Mouse (Mus musculus): ENCODE measurements around the gene Ccdc141. TPM values are rescaled to one million over a fixed set of nuclear protein-coding genes. Genes with fewer than 3 reads are reported as not detected.

The Ccdc141 gene
- total and polyA plus RNA-seq, 2 experiments from 2014 or later: 7.3 to 18.6 TPM

DNA sequence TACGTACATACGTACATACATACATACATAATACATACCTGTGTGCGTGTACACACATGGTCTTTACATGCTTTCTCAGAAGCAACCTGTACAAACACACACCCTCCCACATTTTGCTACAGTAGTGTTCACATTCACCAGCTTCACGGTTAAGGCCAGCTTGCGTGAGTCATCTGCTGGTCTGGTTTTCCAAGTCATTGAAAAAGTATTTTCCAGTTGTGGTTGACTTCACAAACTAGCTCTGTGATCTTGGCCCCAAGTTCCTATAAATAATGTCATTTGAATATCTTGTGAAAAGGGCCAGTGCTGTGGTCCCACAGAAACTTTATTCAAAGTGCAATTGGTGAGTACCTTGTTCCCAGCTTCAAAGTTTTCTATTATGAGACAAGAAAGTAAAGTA is 67.9 kb downstream of the Ccdc141 start:
- H3K4me2 ChIP-seq (ENCODE audit: low read depth): no peak overlapping the region
- 84% methylated on average over 5 of the region's 5 CpGs for WGBS
- no peaks in the 10 kb centered on the region for H3K27me3 ChIP-seq (ENCODE audit: insufficient read depth, low read length)
- H3K36me3 ChIP-seq (ENCODE audit: insufficient read depth): no peaks in the 10 kb centered on the region
- TF ChIP-seq CTCF (IDR thresholded peaks at IDR 0.05; ENCODE audit: low read depth): no peak
- DNase-seq (no peak), ATAC-seq (no peak)
- H3K9me3 ChIP-seq (ENCODE audit: low read length): no peaks in the 10 kb centered on the region
- H3K27ac ChIP-seq (ENCODE audit: low read depth, low read length): no peak overlapping the region
- no peak overlapping the region for H3K9ac ChIP-seq
- no peak overlapping the region for H3K4me3 ChIP-seq (ENCODE audit: low read depth, low read length)
- H3K4me1 ChIP-seq (ENCODE audit: insufficient read depth): no peaks in the 10 kb centered on the region

DNA sequence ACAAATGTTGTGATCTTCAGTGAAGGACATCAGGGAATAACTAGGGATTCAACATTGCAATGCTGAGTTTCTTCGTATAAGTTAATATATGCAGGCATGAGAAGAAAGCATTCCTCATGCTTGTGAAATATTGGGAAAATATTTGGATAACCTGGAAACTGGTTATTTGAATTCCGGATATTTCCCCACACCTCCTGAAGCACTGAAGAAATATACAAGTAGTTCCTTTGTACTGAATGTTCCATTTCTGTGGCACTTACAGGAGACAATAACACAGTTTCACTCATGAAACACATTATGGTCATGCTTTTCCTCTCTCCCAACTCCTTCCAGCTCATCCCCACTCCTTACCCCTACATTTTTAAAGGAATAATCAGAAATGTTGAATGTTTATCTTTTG is 70.6 kb downstream of the Ccdc141 start:
- H3K4me3 ChIP-seq (ENCODE audit: low read depth, low read length): no peak overlapping the region
- no peaks in the 10 kb centered on the region for H3K36me3 ChIP-seq (ENCODE audit: insufficient read depth)
- no peak overlapping the region for H3K4me2 ChIP-seq (ENCODE audit: low read depth)
- no peak for TF ChIP-seq CTCF (IDR thresholded peaks at IDR 0.05; ENCODE audit: low read depth)
- H3K9ac ChIP-seq: no peak overlapping the region
- no peaks in the 10 kb centered on the region for H3K4me1 ChIP-seq (ENCODE audit: insufficient read depth)
- no peak for ATAC-seq
- no peaks in the 10 kb centered on the region for H3K9me3 ChIP-seq (ENCODE audit: low read length)
- WGBS: 91% methylated on average over 2 of the region's 2 CpGs
- no peak overlapping the region for H3K27ac ChIP-seq (ENCODE audit: low read depth, low read length)
- DNase-seq: no peak
- no peaks in the 10 kb centered on the region for H3K27me3 ChIP-seq (ENCODE audit: insufficient read depth, low read length)

DNA sequence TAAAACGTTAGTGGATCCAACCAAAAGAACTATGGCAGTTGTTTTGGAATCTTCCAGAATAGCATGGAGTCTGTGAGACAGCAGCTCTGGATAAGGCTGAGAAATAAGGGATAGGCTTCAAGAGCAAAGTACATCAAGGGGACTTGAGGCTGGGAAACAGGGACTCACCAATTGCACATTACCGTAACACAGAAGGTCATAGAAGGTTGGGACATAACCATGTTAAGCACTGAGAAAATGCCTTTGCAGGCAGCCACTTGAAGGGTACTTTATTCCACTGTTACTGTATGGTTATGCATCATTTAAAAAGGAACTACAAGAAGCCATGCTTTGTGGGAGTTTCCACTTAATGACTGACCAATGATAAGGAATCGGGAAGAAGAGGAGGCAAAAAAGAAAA is 71.7 kb downstream of the Ccdc141 start:
- TF ChIP-seq CTCF (IDR thresholded peaks at IDR 0.05; ENCODE audit: low read depth): no peak
- Histone ChIP-seq H3K36me3 (ENCODE audit: insufficient read depth) (no peaks in the 10 kb centered on the region), H3K4me3 (ENCODE audit: low read depth, low read length) (no peak overlapping the region), H3K9me3 (ENCODE audit: low read length) (no peaks in the 10 kb centered on the region), H3K9ac (no peak overlapping the region), H3K4me2 (ENCODE audit: low read depth) (no peak overlapping the region), H3K27ac (ENCODE audit: low read depth, low read length) (no peak overlapping the region), H3K27me3 (ENCODE audit: insufficient read depth, low read length) (no peaks in the 10 kb centered on the region), H3K4me1 (ENCODE audit: insufficient read depth) (no peaks in the 10 kb centered on the region)
- no peak for ATAC-seq
- DNase-seq: no peak
- WGBS: 88% methylated on average over 3 of the region's 3 CpGs

DNA sequence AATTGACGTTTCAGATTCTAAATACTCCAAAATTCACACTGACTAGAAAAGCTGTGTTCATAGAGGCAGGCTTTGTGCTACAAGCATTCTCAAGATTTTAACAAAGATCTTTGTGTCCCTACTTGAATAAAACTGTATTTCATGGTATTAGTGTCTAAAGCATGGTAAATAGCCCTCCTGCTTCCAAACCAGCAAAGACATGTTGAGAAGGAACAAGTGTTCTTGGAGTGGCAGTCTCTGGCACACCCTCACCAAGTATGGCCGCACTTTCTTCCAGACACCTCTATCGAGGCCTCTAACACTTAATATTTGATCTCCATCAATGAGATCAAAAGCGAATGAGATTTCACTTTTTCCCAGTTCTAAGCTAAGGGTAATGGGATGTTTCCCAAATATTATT is 78.7 kb downstream of the Ccdc141 start:
- WGBS: 76% methylated on average over 4 of the region's 4 CpGs
- H3K4me1 ChIP-seq (ENCODE audit: insufficient read depth): no peaks in the 10 kb centered on the region
- no peak overlapping the region for H3K4me3 ChIP-seq (ENCODE audit: low read depth, low read length)
- H3K27me3 ChIP-seq (ENCODE audit: insufficient read depth, low read length): no peaks in the 10 kb centered on the region
- no peaks in the 10 kb centered on the region for H3K36me3 ChIP-seq (ENCODE audit: insufficient read depth)
- DNase-seq (no peak), ATAC-seq (no peak)
- no peak overlapping the region for H3K4me2 ChIP-seq (ENCODE audit: low read depth)
- TF ChIP-seq CTCF (IDR thresholded peaks at IDR 0.05; ENCODE audit: low read depth): no peak
- H3K9me3 ChIP-seq (ENCODE audit: low read length): no peaks in the 10 kb centered on the region
- H3K27ac ChIP-seq (ENCODE audit: low read depth, low read length): no peak overlapping the region
- H3K9ac ChIP-seq: no peak overlapping the region

DNA sequence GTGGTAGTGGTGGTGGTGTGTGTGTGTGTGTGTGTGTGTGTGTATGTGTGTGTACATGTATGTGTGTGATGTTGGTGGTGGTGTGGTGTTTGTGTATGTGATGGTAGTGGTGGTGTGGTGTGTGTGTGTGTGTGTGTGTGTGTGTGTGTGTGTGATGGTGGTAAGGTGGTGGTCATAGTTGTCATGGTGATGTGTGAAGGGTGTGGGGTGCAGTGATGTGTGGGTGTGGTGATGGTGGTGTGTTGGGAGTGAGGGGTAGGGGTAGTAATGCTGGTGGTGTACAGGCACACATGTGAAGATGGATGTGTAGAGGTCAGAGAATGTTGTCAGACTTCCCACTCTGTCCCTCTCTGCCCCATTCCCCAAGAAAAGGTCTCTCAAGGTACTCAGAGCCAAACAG is 85.1 kb downstream of the Ccdc141 start:
- H3K36me3 ChIP-seq (ENCODE audit: insufficient read depth): no peaks in the 10 kb centered on the region
- H3K27me3 ChIP-seq (ENCODE audit: insufficient read depth, low read length): no peaks in the 10 kb centered on the region
- DNase-seq (no peak), ATAC-seq (no peak)
- H3K9ac ChIP-seq: no peak overlapping the region
- no peaks in the 10 kb centered on the region for H3K4me1 ChIP-seq (ENCODE audit: insufficient read depth)
- H3K4me3 ChIP-seq (ENCODE audit: low read depth, low read length): no peak overlapping the region
- H3K9me3 ChIP-seq (ENCODE audit: low read length): no peaks in the 10 kb centered on the region
- H3K27ac ChIP-seq (ENCODE audit: low read depth, low read length): no peak overlapping the region
- TF ChIP-seq CTCF (IDR thresholded peaks at IDR 0.05; ENCODE audit: low read depth): no peak
- H3K4me2 ChIP-seq (ENCODE audit: low read depth): no peak overlapping the region

DNA sequence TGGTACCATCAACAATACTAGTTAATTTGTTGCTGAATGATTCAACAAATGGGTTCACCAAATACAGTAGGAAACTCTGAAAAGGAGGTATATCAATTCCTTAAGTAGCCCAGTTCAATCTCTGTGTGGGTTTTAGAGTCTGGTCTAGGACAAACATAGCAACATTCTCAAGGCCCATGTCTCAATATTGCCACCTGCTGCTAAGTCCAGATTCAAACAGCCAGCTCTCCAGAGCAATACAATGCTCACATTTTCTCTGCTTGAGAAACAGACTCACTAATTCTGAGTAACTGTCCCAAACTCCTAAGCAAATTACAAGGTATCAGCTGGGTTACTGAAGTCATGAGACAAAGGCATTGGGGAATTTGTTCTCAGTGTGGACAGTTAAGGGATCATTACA is 85.8 kb downstream of the Ccdc141 start:
- Histone ChIP-seq H3K27ac (ENCODE audit: low read depth, low read length) (no peak overlapping the region), H3K4me2 (ENCODE audit: low read depth) (no peak overlapping the region), H3K27me3 (ENCODE audit: insufficient read depth, low read length) (no peaks in the 10 kb centered on the region), H3K9ac (no peak overlapping the region), H3K4me1 (ENCODE audit: insufficient read depth) (no peaks in the 10 kb centered on the region), H3K9me3 (ENCODE audit: low read length) (no peaks in the 10 kb centered on the region), H3K4me3 (ENCODE audit: low read depth, low read length) (no peak overlapping the region), H3K36me3 (ENCODE audit: insufficient read depth) (no peaks in the 10 kb centered on the region)
- DNase-seq: no peak
- ATAC-seq: no peak
- TF ChIP-seq CTCF (IDR thresholded peaks at IDR 0.05; ENCODE audit: low read depth): peak; percentile 37

DNA sequence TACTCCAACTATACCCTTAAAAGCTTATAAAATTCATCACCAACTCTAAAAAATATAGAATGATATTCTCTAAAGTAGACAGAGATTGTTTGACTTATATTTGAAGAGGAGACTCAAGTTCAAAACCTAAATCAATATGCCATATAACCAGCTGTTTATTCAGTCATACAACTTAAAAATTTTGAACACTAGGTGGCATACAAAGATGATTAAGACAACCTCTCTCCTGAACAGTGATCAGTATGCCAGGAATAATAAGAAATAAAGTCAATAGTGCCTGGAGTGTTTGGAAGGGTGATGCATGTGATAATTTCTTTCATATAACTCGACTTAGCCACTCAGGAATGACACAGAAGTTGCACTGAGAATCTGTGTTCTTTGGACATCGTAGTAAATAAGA is 89.3 kb downstream of the Ccdc141 start:
- Histone ChIP-seq H3K9ac (no peak overlapping the region), H3K4me1 (ENCODE audit: insufficient read depth) (no peaks in the 10 kb centered on the region), H3K36me3 (ENCODE audit: insufficient read depth) (no peaks in the 10 kb centered on the region), H3K27me3 (ENCODE audit: insufficient read depth, low read length) (no peaks in the 10 kb centered on the region), H3K4me2 (ENCODE audit: low read depth) (no peak overlapping the region), H3K27ac (ENCODE audit: low read depth, low read length) (no peak overlapping the region), H3K4me3 (ENCODE audit: low read depth, low read length) (no peak overlapping the region), H3K9me3 (ENCODE audit: low read length) (no peaks in the 10 kb centered on the region)
- WGBS: 72% methylated on average over 2 of the region's 2 CpGs
- peak; percentile 42; the same call in 1 of the 2 replicates for TF ChIP-seq CTCF (IDR thresholded peaks at IDR 0.05; ENCODE audit: low read depth)
- no peak for DNase-seq
- no peak for ATAC-seq

DNA sequence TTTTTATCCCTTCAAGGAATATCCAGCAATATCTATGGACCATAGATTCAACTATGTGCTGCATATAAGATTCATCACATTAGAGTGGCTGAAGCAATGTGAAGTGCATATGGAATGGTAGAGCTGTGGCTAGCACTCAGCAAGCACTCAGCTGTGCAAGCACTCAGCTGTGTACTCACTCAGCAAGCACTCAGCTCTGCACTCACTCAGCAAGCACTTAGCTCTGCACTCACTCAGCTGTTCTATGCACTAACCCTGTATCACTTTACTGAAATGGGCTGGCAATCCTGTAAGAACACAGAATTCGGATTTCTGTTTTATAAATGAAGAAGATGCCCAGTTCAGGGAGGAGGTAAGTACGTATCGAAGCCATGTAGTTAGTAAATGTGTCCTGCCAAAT is 89.8 kb downstream of the Ccdc141 start:
- no peak overlapping the region for H3K27ac ChIP-seq (ENCODE audit: low read depth, low read length)

More for the DNA sequence above, 89.8 kb downstream of the Ccdc141 start:
- 94% methylated on average over 3 of the region's 3 CpGs for WGBS
- no peaks in the 10 kb centered on the region for H3K36me3 ChIP-seq (ENCODE audit: insufficient read depth)
- ATAC-seq (no peak), DNase-seq (no peak)
- H3K9ac ChIP-seq: no peak overlapping the region
- H3K4me1 ChIP-seq (ENCODE audit: insufficient read depth): no peaks in the 10 kb centered on the region
- H3K9me3 ChIP-seq (ENCODE audit: low read length): no peaks in the 10 kb centered on the region
- no peak overlapping the region for H3K4me3 ChIP-seq (ENCODE audit: low read depth, low read length)
- TF ChIP-seq CTCF (IDR thresholded peaks at IDR 0.05; ENCODE audit: low read depth): no peak
- H3K27me3 ChIP-seq (ENCODE audit: insufficient read depth, low read length): no peaks in the 10 kb centered on the region
- no peak overlapping the region for H3K4me2 ChIP-seq (ENCODE audit: low read depth)

Data from forebrain, postnatal 0 days (tissue).